9 mouse cellular contexts compared by ENCODE assay signal in the genomic region with DNA sequence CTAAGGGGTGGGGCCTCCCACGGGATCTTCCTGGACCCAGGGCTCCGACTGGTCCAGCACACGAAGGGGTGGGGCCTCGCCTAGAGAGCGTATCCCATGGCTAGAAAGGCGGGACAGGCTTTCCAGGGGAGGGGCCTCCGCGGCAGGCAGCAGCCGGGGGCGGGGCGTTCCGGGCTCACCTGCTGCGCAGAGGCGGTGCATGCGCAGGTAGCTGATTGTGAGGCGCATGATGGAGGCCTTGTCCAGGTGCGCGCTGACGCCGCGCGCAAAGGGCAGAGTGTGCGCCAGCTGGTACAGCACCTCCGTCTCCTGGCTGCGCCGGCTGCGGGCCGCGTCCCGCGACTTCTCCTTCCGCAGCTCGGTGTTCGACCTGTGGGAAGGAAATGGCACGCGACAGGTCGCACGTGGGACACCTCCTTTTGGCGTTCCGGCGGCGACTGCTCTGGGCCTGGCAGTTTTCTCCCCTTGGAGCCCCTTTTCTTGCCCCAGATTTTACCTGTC. TPM values are rescaled to one million over a fixed set of nuclear protein-coding genes. Genes with fewer than 3 reads are reported as not detected.
A peak's percentile ranks its signal among the peaks of the same experiment; 100 is the strongest.
DNase-seq lines count a peak whose midpoint lies in the region; ATAC-seq and TF ChIP-seq lines count a peak whose summit lies in the region.
"Had no signal": no experiment of that assay in that cellular context is flagged by ENCODE, and none has a peak within 500 bp of the region (broad histone marks: within the 10 kb centered on the region; RNA-seq: fewer than 3 reads in every experiment).

No protein-coding gene starts in this region.

- peak overlapping the region; percentile 59 for H3K4me3 ChIP-seq in lung, embryonic 14.5 days (ENCODE audit: low read depth, low read length)

- no peaks in the 10 kb centered on the region for H3K27me3 ChIP-seq in lung, embryonic 14.5 days (ENCODE audit: insufficient read depth, low read length)

- intact Hi-C loops in heart, postnatal 36 days (cut with DNase I) = no loop called here

- H3K27ac ChIP-seq in lung, embryonic 14.5 days (ENCODE audit: low read depth) = peak overlapping the region; percentile 99
- H3K27ac ChIP-seq: macrophage had no signal

- under 1% methylated on average over 42 of the region's 42 CpGs for WGBS in lung, embryonic 14.5 days

- TF ChIP-seq CTCF in lung, embryonic 14.5 days (IDR thresholded peaks at IDR 0.05; ENCODE audit: low read depth) = no peak

- peak overlapping the region; percentile 96 for H3K4me2 ChIP-seq in lung, embryonic 14.5 days

- peak overlapping the region; percentile 65 for H3K9ac ChIP-seq in lung, embryonic 14.5 days

- H3K4me1 ChIP-seq in lung, embryonic 14.5 days (ENCODE audit: insufficient read depth) = peaks cover 33% of the 10 kb centered on the region

- no peaks in the 10 kb centered on the region for H3K9me3 ChIP-seq in lung, embryonic 14.5 days (ENCODE audit: low read depth, low read length)

- peaks cover 26% of the 10 kb centered on the region for H3K36me3 ChIP-seq in lung, embryonic 14.5 days (ENCODE audit: insufficient read depth)

- DNase-seq in Muller cell, postnatal 12 days (ENCODE audit: inconsistent ontology term) = peak; percentile 89
- peak; percentile 93 for DNase-seq in cerebellum, adult 9-10 months
- DNase-seq in forelimb bud, embryonic 11.5 days (ENCODE audit: low read depth, low spot score) = peak; percentile 80
- DNase-seq in heart, postnatal 36 days = peak; percentile 81 to 88
- DNase-seq in layer of hippocampus, adult 8-10 months (ENCODE audit: low spot score in 2 of 2) = peak; percentile 89
- DNase-seq in lung, embryonic 14.5 days = peak; percentile 95
- DNase-seq in retina, embryonic 14.5 days (ENCODE audit: low spot score) = peak; percentile 83
- DNase-seq in thymus, postnatal 25 days = peak; percentile 77

- peak; percentile 73 for ATAC-seq in lung, embryonic 14.5 days (ENCODE audit: insufficient read depth)

RNA-seq across cellular contexts. Expression of a gene that starts 6.1 kb away (rescaled TPM):
- 1 to 10 TPM; 2.5 to 2.6 TPM for total RNA-seq in heart, postnatal 36 days (2021)
- 10 to 100 TPM in 2 of 4 experiments, 1 to 10 TPM in 2; 8.3 to 14.6 (median 11.2) TPM for total RNA-seq in layer of hippocampus, adult 8-10 months (2022)
- 33.1 and 38.0 TPM in 2 replicates for polyA plus RNA-seq in lung, embryonic 14.5 days (2014; fragmentation: Nextera tagmentation; extraction: Ambion mirVana)
- polyA plus RNA-seq: macrophage had no signal

RNA-seq across cellular contexts. Expression of a gene that starts 17.7 kb away (rescaled TPM):
- total RNA-seq in heart, postnatal 36 days (2021) = under 1 TPM; 0.14 to 0.16 TPM
- 1 to 10 TPM; 3.2 to 4.9 (median 3.8) TPM for total RNA-seq in layer of hippocampus, adult 8-10 months (2022)
- polyA plus RNA-seq in lung, embryonic 14.5 days (2014; fragmentation: Nextera tagmentation; extraction: Ambion mirVana) = 0.11 and 0.18 TPM in 2 replicates
- polyA plus RNA-seq: macrophage had no signal

RNA-seq across cellular contexts. Expression of a gene that starts 28.4 kb away (rescaled TPM):
- 100 to 1,000 TPM; 107 to 109 TPM for total RNA-seq in heart, postnatal 36 days (2021)
- 100 to 1,000 TPM; 147 to 166 (median 151) TPM for total RNA-seq in layer of hippocampus, adult 8-10 months (2022)
- polyA plus RNA-seq in lung, embryonic 14.5 days (2014; fragmentation: Nextera tagmentation; extraction: Ambion mirVana) = 103 and 117 TPM in 2 replicates

Comparison
In these comparisons a context has a peak if more than half of its experiments do, and no peak if none do; other contexts are left out.
1. Peak in every context shown above with its lines: DNase-seq, ATAC-seq, H3K4me3 ChIP-seq and H3K27ac ChIP-seq.